Mouse (Mus musculus) small intestine, adult 2 months (tissue): ENCODE results near the gene Leo1.

Source experiments
- CTCF ChIP-seq: fragments of 200-500 bp; IDR thresholded peaks from 2 replicates; pipeline ENCODE4 v1.5.1; 2012; ENCODE audit warnings: low read depth, mild to moderate bottlenecking, control low read depth, inconsistent platforms, low read length, moderate library complexity, mixed read lengths; ENCODE audit not compliant: insufficient replicate concordance, insufficient read length; ENCODE audit errors: extremely low read depth
- POLR2A ChIP-seq: fragments of 200-500 bp; IDR thresholded peaks from 2 replicates; pipeline ENCODE4 v1.6.1; 2012; ENCODE audit warnings: low read depth, mild to moderate bottlenecking, control low read depth, inconsistent platforms, low read length, moderate library complexity

- TF ChIP-seq POLR2A: no peak
- no peak for TF ChIP-seq CTCF
Measured at GRCm38 (mm10) chr9:75495945-75496344, 54.6 kb downstream of the Leo1 start.
